Mouse (Mus musculus) small intestine, adult 2 months (tissue): Measurements from ENCODE around the gene Mctp1. TPM values are rescaled to one million over a fixed set of nuclear protein-coding genes. Genes with fewer than 3 reads are reported as not detected.

Experiments
- H3K27ac ChIP-seq: fragments of 200-500 bp; 2 replicates; pipeline ENCODE4 v1.5.1; 2012; ENCODE audit warnings: low read depth, low read length, control low read depth, inconsistent platforms; ENCODE audit not compliant: insufficient read depth
- H3K27me3 ChIP-seq: fragments of 200-500 bp; 2 replicates; pipeline ENCODE4 v1.6.1; 2012; ENCODE audit warnings: mild to moderate bottlenecking, moderate library complexity, low read length, inconsistent platforms; ENCODE audit not compliant: control insufficient read depth, insufficient read depth
- H3K36me3 ChIP-seq: fragments of 200-500 bp; 2 replicates; pipeline ENCODE4 v1.6.1; 2012; ENCODE audit warnings: mild to moderate bottlenecking, low read length, control low read depth, inconsistent platforms; ENCODE audit not compliant: control insufficient read depth, insufficient read depth
- H3K4me1 ChIP-seq: fragments of 200-500 bp; 2 replicates; pipeline ENCODE4 v1.6.1; 2012; ENCODE audit warnings: low read length, inconsistent platforms, mixed read lengths; ENCODE audit not compliant: control insufficient read depth, insufficient read depth, insufficient read length
- H3K4me3 ChIP-seq: fragments of 200-500 bp; 2 replicates; pipeline ENCODE4 v1.5.1; 2012; ENCODE audit warnings: low read depth, mild to moderate bottlenecking, control low read depth, inconsistent platforms, low read length, moderate library complexity
- CTCF ChIP-seq: fragments of 200-500 bp; IDR thresholded peaks from 2 replicates; pipeline ENCODE4 v1.5.1; 2012; ENCODE audit warnings: low read depth, mild to moderate bottlenecking, control low read depth, inconsistent platforms, low read length, moderate library complexity, mixed read lengths; ENCODE audit not compliant: insufficient replicate concordance, insufficient read length; ENCODE audit errors: extremely low read depth
- POLR2A ChIP-seq: fragments of 200-500 bp; IDR thresholded peaks from 2 replicates; pipeline ENCODE4 v1.6.1; 2012; ENCODE audit warnings: low read depth, mild to moderate bottlenecking, control low read depth, inconsistent platforms, low read length, moderate library complexity
- WGBS: fragments of 180-500 bp; shearing (Covaris S2); methylation state at CpG from one replicate; pipeline ENCODE4 v1.1.7; 2018; 5-methylcytosine and 5-hydroxymethylcytosine counted together
- polyA plus RNA-seq: library from polyadenylated mRNA; depleted of rRNA; stranded (reverse); fragments of >200 nt; gene quantifications from 2 replicates; pipeline ENCODE4 v1.2.3, GENCODE M21; 2012

Gene Mctp1
- polyA plus RNA-seq, 1 experiment, result 0.14 TPM

- 46% methylated on average over 3 of the region's 3 CpGs for WGBS
- no peak for TF ChIP-seq POLR2A
- no peak for TF ChIP-seq CTCF
- Histone ChIP-seq H3K27me3 (no peaks in the 10 kb centered on the region), H3K4me1 (no peaks in the 10 kb centered on the region), H3K4me3 (no peak overlapping the region), H3K36me3 (no peaks in the 10 kb centered on the region), H3K27ac (no peak overlapping the region)
Observed at GRCm38 (mm10) chr13:76838031-76838430, 453.7 kb downstream of the Mctp1 start.

- Histone ChIP-seq H3K27ac (no peak overlapping the region), H3K27me3 (no peaks in the 10 kb centered on the region), H3K4me1 (no peaks in the 10 kb centered on the region), H3K36me3 (no peaks in the 10 kb centered on the region), H3K4me3 (no peak overlapping the region)
- no peak for TF ChIP-seq CTCF
- no peak for TF ChIP-seq POLR2A
- 67% methylated on average over 5 of the region's 5 CpGs for WGBS
Observed at GRCm38 (mm10) chr13:76840712-76841111, 456.4 kb downstream of the Mctp1 start.

GRCm38 (mm10) chr13:76844629-76845255, 460.4 kb downstream of the Mctp1 start:
- H3K27ac ChIP-seq, result no peak overlapping the region
- no peaks in the 10 kb centered on the region for H3K27me3 ChIP-seq
- no peaks in the 10 kb centered on the region for H3K4me1 ChIP-seq
- H3K4me3 ChIP-seq, result no peak overlapping the region
- TF ChIP-seq CTCF (no peak), POLR2A (no peak)
- 50% methylated on average over 8 of the region's 8 CpGs for whole genome bisulfite sequencing
- H3K36me3 ChIP-seq, result no peaks in the 10 kb centered on the region

DNA sequence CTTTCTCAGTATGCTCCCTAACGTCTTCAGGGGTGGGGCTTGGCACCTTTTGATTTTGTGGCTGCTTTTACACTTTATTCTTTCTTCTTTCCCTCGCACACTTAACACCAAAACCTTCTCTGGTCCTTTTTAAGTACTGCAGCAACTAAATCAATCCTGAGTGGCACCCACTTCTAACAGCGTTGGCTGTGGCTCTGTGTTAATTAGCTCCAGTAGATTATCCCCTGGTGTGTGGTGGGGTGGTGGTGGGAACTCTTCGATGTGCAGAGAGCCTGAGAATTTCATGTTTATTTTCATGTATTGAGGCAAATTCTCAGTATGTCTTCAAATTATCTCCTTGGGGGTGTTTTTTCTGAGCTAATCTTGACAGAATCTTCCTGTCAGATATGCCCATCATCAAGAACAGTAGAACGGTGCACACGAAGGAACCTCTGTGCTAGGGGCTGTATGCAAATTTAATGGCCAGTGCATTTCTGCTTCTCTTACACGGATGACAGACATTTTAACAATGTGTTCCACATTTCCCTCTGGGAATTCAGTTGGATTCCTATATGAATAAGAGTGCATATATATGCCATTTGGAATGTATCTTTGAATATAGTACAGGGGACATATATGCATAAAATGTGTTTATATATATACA, 466.2 kb downstream of the Mctp1 start:
- TF ChIP-seq POLR2A (no peak), CTCF (no peak)
- WGBS, result 54% methylated on average over 7 of the region's 7 CpGs

GRCm38 (mm10) chr13:76854306-76854705, 470.0 kb downstream of the Mctp1 start:
- no peak overlapping the region for H3K4me3 ChIP-seq
- WGBS, result 51% methylated on average over 1 of the region's 1 CpGs
- no peak for TF ChIP-seq POLR2A
- no peak for TF ChIP-seq CTCF
- H3K36me3 ChIP-seq, result no peaks in the 10 kb centered on the region
- no peaks in the 10 kb centered on the region for H3K27me3 ChIP-seq
- H3K27ac ChIP-seq, result no peak overlapping the region
- no peaks in the 10 kb centered on the region for H3K4me1 ChIP-seq

More for the DNA sequence above, 466.2 kb downstream of the Mctp1 start:
- no peaks in the 10 kb centered on the region for H3K27me3 ChIP-seq
- H3K27ac ChIP-seq, result no peak overlapping the region
- H3K36me3 ChIP-seq, result no peaks in the 10 kb centered on the region
- H3K4me1 ChIP-seq, result no peaks in the 10 kb centered on the region
- H3K4me3 ChIP-seq, result no peak overlapping the region

GRCm38 (mm10) chr13:76855021-76855420, 470.7 kb downstream of the Mctp1 start:
- Histone ChIP-seq H3K27me3 (no peaks in the 10 kb centered on the region), H3K4me1 (no peaks in the 10 kb centered on the region), H3K27ac (no peak overlapping the region), H3K36me3 (no peaks in the 10 kb centered on the region), H3K4me3 (no peak overlapping the region)
- WGBS, result 73% methylated on average over 3 of the region's 3 CpGs
- TF ChIP-seq CTCF (no peak), POLR2A (no peak)

- Histone ChIP-seq H3K4me3 (no peak overlapping the region), H3K4me1 (no peaks in the 10 kb centered on the region), H3K27me3 (no peaks in the 10 kb centered on the region), H3K36me3 (no peaks in the 10 kb centered on the region), H3K27ac (no peak overlapping the region)
- WGBS, result 69% methylated on average over 5 of the region's 5 CpGs
- no peak for TF ChIP-seq POLR2A
- no peak for TF ChIP-seq CTCF
Observed at GRCm38 (mm10) chr13:76857024-76857423, 472.7 kb downstream of the Mctp1 start.
